Mouse (Mus musculus): ENCODE data around the gene Rpl7l1. TPM values are rescaled to one million over a fixed set of nuclear protein-coding genes. Genes with fewer than 3 reads are reported as not detected.
"Not testable (repeated sequence)": the region's sequence is repeated elsewhere in the genome, so short reads cannot be mapped to it uniquely, and the experiment has no call there.

Gene Rpl7l1
- polyA plus RNA-seq, 1 experiment, result 13.7 TPM

- no peaks in the 10 kb centered on the region for H3K27me3 ChIP-seq (ENCODE audit: control insufficient read depth, insufficient read depth, low read length)
- H3K36me3 ChIP-seq (ENCODE audit: control insufficient read depth, insufficient read depth, low read length), result peaks cover 15% of the 10 kb centered on the region
- under 1% methylated on average over 50 of the region's 50 CpGs for WGBS
- peak; percentile 69 to 74 for DNase-seq (ENCODE audit: low read depth in 1 of 2, low spot score in 2 of 2)
- TF ChIP-seq CTCF (IDR thresholded peaks at IDR 0.05; ENCODE audit: extremely low read depth, insufficient read depth, insufficient read length, insufficient replicate concordance), result no peak
- TF ChIP-seq POLR2A (IDR thresholded peaks at IDR 0.05; ENCODE audit: low read depth, low read length), result peak; percentile 79
- peak within 1 kb of the TSS; percentile 73 for H3K27ac ChIP-seq (ENCODE audit: insufficient read depth, low read length)
- no peaks in the 10 kb centered on the region for H3K4me1 ChIP-seq (ENCODE audit: control insufficient read depth, insufficient read depth, insufficient read length)
- H3K4me3 ChIP-seq (ENCODE audit: extremely low read depth, insufficient read depth, insufficient read length), result peak within 1 kb of the TSS; percentile 91
Measured at GRCm38 (mm10) chr17:46772404-46773277, 9.8 kb downstream of the Rpl7l1 start, which contains the start of gene 2310039H08Rik. Gene 2310039H08Rik (plus strand): TSS chr17:46772635.

GRCm38 (mm10) chr17:46772038-46772403 is 10.5 kb downstream of the Rpl7l1 start:
- TF ChIP-seq POLR2A (IDR thresholded peaks at IDR 0.05; ENCODE audit: low read depth, low read length), result no peak
- H3K4me1 ChIP-seq (ENCODE audit: control insufficient read depth, insufficient read depth, insufficient read length), result no peaks in the 10 kb centered on the region
- DNase-seq (ENCODE audit: low read depth in 1 of 2, low spot score in 2 of 2), result no peak
- H3K27me3 ChIP-seq (ENCODE audit: control insufficient read depth, insufficient read depth, low read length), result no peaks in the 10 kb centered on the region
- H3K4me3 ChIP-seq (ENCODE audit: extremely low read depth, insufficient read depth, insufficient read length), result peak overlapping the region; percentile 91
- peak overlapping the region; percentile 13; the same call in 1 of the 2 replicates for H3K27ac ChIP-seq (ENCODE audit: insufficient read depth, low read length)
- peaks cover 13% of the 10 kb centered on the region for H3K36me3 ChIP-seq (ENCODE audit: control insufficient read depth, insufficient read depth, low read length)
- 8% methylated on average over 5 of the region's 5 CpGs for WGBS

GRCm38 (mm10) chr17:46771616-46772015 is 10.9 kb downstream of the Rpl7l1 start:
- no peak for DNase-seq (ENCODE audit: low read depth in 1 of 2, low spot score in 2 of 2)
- no peak overlapping the region for H3K4me3 ChIP-seq (ENCODE audit: extremely low read depth, insufficient read depth, insufficient read length)
- H3K36me3 ChIP-seq (ENCODE audit: control insufficient read depth, insufficient read depth, low read length), result peaks cover 13% of the 10 kb centered on the region
- H3K27ac ChIP-seq (ENCODE audit: insufficient read depth, low read length), result no peak overlapping the region
- no peaks in the 10 kb centered on the region for H3K4me1 ChIP-seq (ENCODE audit: control insufficient read depth, insufficient read depth, insufficient read length)
- WGBS, result 78% methylated on average over 17 of the region's 17 CpGs
- TF ChIP-seq CTCF (IDR thresholded peaks at IDR 0.05; ENCODE audit: extremely low read depth, insufficient read depth, insufficient read length, insufficient replicate concordance) (no peak), POLR2A (IDR thresholded peaks at IDR 0.05; ENCODE audit: low read depth, low read length) (no peak)
- no peaks in the 10 kb centered on the region for H3K27me3 ChIP-seq (ENCODE audit: control insufficient read depth, insufficient read depth, low read length)

GRCm38 (mm10) chr17:46771025-46771424 is 11.4 kb downstream of the Rpl7l1 start:
- TF ChIP-seq POLR2A (IDR thresholded peaks at IDR 0.05; ENCODE audit: low read depth, low read length) (no peak), CTCF (IDR thresholded peaks at IDR 0.05; ENCODE audit: extremely low read depth, insufficient read depth, insufficient read length, insufficient replicate concordance) (no peak)
- Histone ChIP-seq H3K27ac (ENCODE audit: insufficient read depth, low read length) (no peak overlapping the region), H3K4me3 (ENCODE audit: extremely low read depth, insufficient read depth, insufficient read length) (no peak overlapping the region), H3K27me3 (ENCODE audit: control insufficient read depth, insufficient read depth, low read length) (no peaks in the 10 kb centered on the region), H3K4me1 (ENCODE audit: control insufficient read depth, insufficient read depth, insufficient read length) (no peaks in the 10 kb centered on the region), H3K36me3 (ENCODE audit: control insufficient read depth, insufficient read depth, low read length) (peaks cover 8% of the 10 kb centered on the region)
- no peak for DNase-seq (ENCODE audit: low read depth in 1 of 2, low spot score in 2 of 2)
- 82% methylated on average over 4 of the region's 4 CpGs for WGBS

GRCm38 (mm10) chr17:46770546-46770945 is 11.9 kb downstream of the Rpl7l1 start:
- DNase-seq (ENCODE audit: low read depth in 1 of 2, low spot score in 2 of 2), result no peak
- Histone ChIP-seq H3K36me3 (ENCODE audit: control insufficient read depth, insufficient read depth, low read length) (peaks cover 5% of the 10 kb centered on the region; the same call in 1 of the 2 replicates), H3K4me1 (ENCODE audit: control insufficient read depth, insufficient read depth, insufficient read length) (no peaks in the 10 kb centered on the region), H3K4me3 (ENCODE audit: extremely low read depth, insufficient read depth, insufficient read length) (no peak overlapping the region), H3K27ac (ENCODE audit: insufficient read depth, low read length) (no peak overlapping the region), H3K27me3 (ENCODE audit: control insufficient read depth, insufficient read depth, low read length) (no peaks in the 10 kb centered on the region)
- TF ChIP-seq CTCF (IDR thresholded peaks at IDR 0.05; ENCODE audit: extremely low read depth, insufficient read depth, insufficient read length, insufficient replicate concordance) (no peak), POLR2A (IDR thresholded peaks at IDR 0.05; ENCODE audit: low read depth, low read length) (no peak)
- 89% methylated on average over 11 of the region's 11 CpGs for WGBS

GRCm38 (mm10) chr17:46767868-46768267 is 14.6 kb downstream of the Rpl7l1 start:
- H3K4me3 ChIP-seq (ENCODE audit: extremely low read depth, insufficient read depth, insufficient read length), result no peak overlapping the region
- no peaks in the 10 kb centered on the region for H3K4me1 ChIP-seq (ENCODE audit: control insufficient read depth, insufficient read depth, insufficient read length)
- DNase-seq (ENCODE audit: low read depth in 1 of 2, low spot score in 2 of 2), result no peak
- H3K27me3 ChIP-seq (ENCODE audit: control insufficient read depth, insufficient read depth, low read length), result no peaks in the 10 kb centered on the region
- no peak overlapping the region for H3K27ac ChIP-seq (ENCODE audit: insufficient read depth, low read length)
- no peaks in the 10 kb centered on the region for H3K36me3 ChIP-seq (ENCODE audit: control insufficient read depth, insufficient read depth, low read length)
- TF ChIP-seq CTCF (IDR thresholded peaks at IDR 0.05; ENCODE audit: extremely low read depth, insufficient read depth, insufficient read length, insufficient replicate concordance) (no peak), POLR2A (IDR thresholded peaks at IDR 0.05; ENCODE audit: low read depth, low read length) (no peak)
- WGBS, result 37% methylated on average over 8 of the region's 8 CpGs

- 84% methylated on average over 9 of the region's 9 CpGs for WGBS
Measured at GRCm38 (mm10) chr17:46764916-46765315, 17.6 kb downstream of the Rpl7l1 start.

More at GRCm38 (mm10) chr17:46764916-46765315, 17.6 kb downstream of the Rpl7l1 start:
- H3K27ac ChIP-seq (ENCODE audit: insufficient read depth, low read length); H3K36me3 ChIP-seq (ENCODE audit: control insufficient read depth, insufficient read depth, low read length); H3K27me3 ChIP-seq (ENCODE audit: control insufficient read depth, insufficient read depth, low read length); H3K4me1 ChIP-seq (ENCODE audit: control insufficient read depth, insufficient read depth, insufficient read length); H3K4me3 ChIP-seq (ENCODE audit: extremely low read depth, insufficient read depth, insufficient read length); DNase-seq (ENCODE audit: low read depth in 1 of 2, low spot score in 2 of 2): not testable (repeated sequence)
